Mouse (Mus musculus) Patski (cell line): ENCODE measurements around the gene Kcnk4. TPM values are rescaled to one million over a fixed set of nuclear protein-coding genes. Genes with fewer than 3 reads are reported as not detected.

ENCODE experiments used
- ATAC-seq: fragments of 100-300 bp; one replicate; pipeline ENCODE4 v1.8.0; 2021
- CTCF ChIA-PET: fragments of 350-600 bp; sonication (Branson Sonifier 250); formaldehyde crosslinking; loops from one replicate; lab custom pipeline; 2022; ENCODE audit warnings: inconsistent platforms; lab: Charles Lee
- POLR2A ChIA-PET: fragments of 350-600 bp; sonication (Branson Sonifier 250); formaldehyde crosslinking; loops from one replicate; lab custom pipeline; 2022; ENCODE audit warnings: antibody characterized with exemption, inconsistent platforms; lab: Charles Lee
- DNase-seq: peaks from one replicate; pipeline ENCODE4 v3.0.0-alpha.2; 2011; ENCODE audit warnings: low read depth, low spot score
- H3K27me3 ChIP-seq: fragments of 371-371 bp; one replicate; pipeline ENCODE4 v1.5.1; 2021
- CTCF ChIP-seq: fragments of 100-300 bp; IDR thresholded peaks from one replicate; pipeline ENCODE4 v1.5.1; 2021
- in situ Hi-C: fragments of 300-500 bp; cut with MboI; formaldehyde crosslinking; loops from 3 replicates; pipeline ENCODE4 v1.11.1; 2018; ENCODE audit warnings: low pct_unique_long_range_greater_than_20kb, mixed read lengths
- polyA plus RNA-seq: library from polyadenylated mRNA; unstranded; gene quantifications from one replicate; pipeline ENCODE4 v1.2.3, GENCODE M21; 2021

Kcnk4 gene
- 7.6 TPM for polyA plus RNA-seq

GRCm38 (mm10) chr19:6934195-6934977, at the start of gene Kcnk4:
Gene Kcnk4 (minus strand): TSS chr19:6934515.
- in situ Hi-C loops = no loop called here
- H3K27me3 ChIP-seq = no peaks in the 10 kb centered on the region

DNA sequence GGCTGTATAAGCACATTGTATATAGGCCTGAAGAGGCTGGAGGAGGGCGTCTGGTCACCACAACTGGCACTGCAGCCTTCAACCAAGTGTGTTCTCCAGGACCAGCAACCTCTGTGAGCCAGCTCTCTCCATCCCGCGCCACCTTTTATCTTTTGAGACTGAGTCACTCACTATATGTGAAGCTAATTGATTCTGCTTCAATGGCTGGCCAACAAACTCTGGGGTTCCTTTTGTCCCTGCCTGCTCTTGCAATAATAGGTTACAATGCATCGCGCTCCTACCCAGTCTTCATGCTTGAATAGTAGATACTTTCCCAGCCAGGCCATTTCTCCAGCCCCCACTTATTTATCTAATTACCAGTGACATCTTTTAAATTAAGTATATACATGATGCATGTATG, 49.3 kb upstream of the Kcnk4 start:
- in situ Hi-C loops = no loop called here
- TF ChIP-seq CTCF = no peak
- ChIA-PET POLR2A (no interaction called here), CTCF (no interaction called here)
- ATAC-seq (no peak), DNase-seq (no peak)
- no peaks in the 10 kb centered on the region for H3K27me3 ChIP-seq

More at GRCm38 (mm10) chr19:6934195-6934977, at the start of gene Kcnk4:
- no peak for TF ChIP-seq CTCF
- no peak for ATAC-seq
- ChIA-PET CTCF (interaction anchor here (1.1 kb wide), 1 partner anchor 10 kb away, joined by 3 read pairs; no protein-coding TSS in a partner anchor), POLR2A (interaction anchor here (0.8 kb wide), 2 partner anchors 8 to 13 kb away, joined by 3 to 4 read pairs; partner anchors contain the start of genes Bad, Esrra and Gpr137)
- no peak for DNase-seq

- H3K27me3 ChIP-seq = no peaks in the 10 kb centered on the region
- in situ Hi-C loops = no loop called here
- ChIA-PET POLR2A (interaction anchor here (1.0 to 2.0 kb wide), 4 partner anchors 10 to 29 kb away, joined by 3 to 8 read pairs (median 4); partner anchors contain the start of genes Nudt22 and Trpt1), CTCF (interaction anchor here (1.1 to 1.7 kb wide), 2 partner anchors 9 to 39 kb away, joined by 3 to 4 read pairs; no protein-coding TSS in a partner anchor)
- no peak for TF ChIP-seq CTCF
- no peak for DNase-seq
- ATAC-seq = no peak
Observed at GRCm38 (mm10) chr19:6981465-6981864, 47.1 kb upstream of the Kcnk4 start.

DNA sequence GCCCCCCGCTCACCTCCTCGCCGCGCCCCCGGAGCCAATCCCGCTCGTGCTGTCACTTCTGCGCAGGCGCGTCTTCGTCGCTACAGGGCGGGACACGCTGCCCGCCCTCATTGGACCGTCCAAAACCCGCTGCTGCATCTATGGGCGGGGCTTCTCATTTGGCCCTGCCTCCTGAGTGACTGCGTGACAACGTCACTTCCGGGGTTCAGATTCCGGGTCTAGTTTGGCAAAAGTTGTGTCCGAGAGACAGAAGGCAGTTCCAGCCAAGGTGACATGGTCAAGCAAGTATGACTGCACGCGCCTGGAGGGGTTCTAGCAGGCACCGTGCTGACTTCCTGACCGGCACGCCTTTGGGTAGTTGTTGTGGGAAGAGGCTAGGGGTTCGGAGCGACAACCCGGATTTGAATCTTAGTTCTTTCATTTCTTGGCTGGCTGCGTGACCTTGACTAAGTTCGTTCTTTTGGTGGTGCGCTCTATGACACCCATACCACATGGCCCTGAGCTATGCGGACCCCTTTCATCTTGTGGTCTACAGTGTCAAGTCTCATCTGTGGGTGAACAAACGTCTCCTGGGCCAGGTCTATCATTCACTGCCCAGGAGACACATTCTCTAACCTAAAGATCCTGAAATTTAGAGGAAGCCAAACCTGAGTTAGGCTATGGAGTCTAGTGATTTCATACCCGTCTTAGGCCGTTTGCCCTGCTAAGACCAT, 46.2 kb upstream of the Kcnk4 start, which contains the start of gene Fkbp2:
Fkbp2 (minus strand) TSS at position 121 of the 713 bp plus-strand sequence.
- DNase-seq (peak; percentile 94), ATAC-seq (peak; percentile 58)
- ChIA-PET POLR2A (interaction anchor here (1.0 to 2.0 kb wide), 5 partner anchors 11 to 38 kb away, joined by 3 to 8 read pairs (median 3); partner anchors contain the start of genes Gpr137, Nudt22 and Trpt1), CTCF (interaction anchor here (0.8 to 5.5 kb wide), 15 partner anchors 8 to 74 kb away, joined by 3 to 36 read pairs (median 5); partner anchors contain the start of genes Catsperz, Dnajc4, Esrra and Nudt22)
- no peaks in the 10 kb centered on the region for H3K27me3 ChIP-seq
- TF ChIP-seq CTCF = no peak
- in situ Hi-C loops = no loop called here

DNA sequence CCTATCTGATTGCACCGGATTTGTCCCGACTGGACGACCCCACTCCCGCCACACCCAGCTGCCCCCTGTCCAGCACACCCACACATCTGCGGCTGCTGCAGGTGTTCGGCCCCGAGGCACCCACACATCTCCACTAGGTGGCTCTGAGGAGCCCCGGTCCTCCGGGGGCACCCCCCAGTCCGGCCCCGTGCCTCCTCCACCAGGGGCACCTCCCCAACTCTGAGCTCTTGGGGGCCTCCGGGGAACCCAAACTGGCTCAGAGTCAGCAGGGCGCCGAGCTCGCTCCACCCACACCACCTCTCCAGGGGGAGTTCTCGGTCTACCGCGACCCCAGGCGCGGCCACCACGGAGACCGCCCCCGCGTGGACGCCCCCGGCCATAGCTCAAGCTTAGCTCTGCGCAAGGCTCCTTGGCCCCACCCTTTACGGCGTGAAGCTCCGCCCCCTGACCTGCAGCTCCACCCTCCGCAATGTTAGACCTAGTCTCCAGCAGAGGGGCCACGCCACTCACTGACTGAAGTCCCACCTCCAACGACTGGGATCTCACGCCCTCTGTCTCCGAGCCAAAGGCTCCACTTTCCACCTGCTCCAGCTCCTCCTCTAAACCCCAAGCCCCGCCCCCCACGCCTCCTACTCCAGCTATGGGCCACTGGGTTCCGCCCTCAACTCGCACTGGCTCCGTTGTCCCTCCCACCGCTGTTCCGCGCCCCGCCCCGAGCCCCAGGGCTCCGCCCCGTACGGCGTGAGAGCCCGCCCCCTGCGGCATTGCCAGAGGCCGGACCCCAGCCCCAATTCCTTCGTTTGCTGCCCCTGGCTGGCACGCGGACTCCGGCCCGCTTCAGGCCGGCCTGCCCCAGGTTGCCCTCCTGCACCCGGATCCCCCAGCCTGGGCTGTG, 45.4 kb upstream of the Kcnk4 start:
- H3K27me3 ChIP-seq = no peaks in the 10 kb centered on the region
- no peak for TF ChIP-seq CTCF
- POLR2A ChIA-PET = interaction anchor here (1.2 to 7.0 kb wide), 4 partner anchors 16 to 57 kb away, joined by 3 to 44 read pairs (median 5); partner anchors contain the start of genes Gpr137, Nudt22 and Trpt1
- DNase-seq (peak; percentile 97), ATAC-seq (peak; percentile 82)
- in situ Hi-C loops = loop anchor here (5.0 kb wide), 1 partner anchor 57 kb away; the partner anchor contains the start of gene Esrra
- CTCF ChIA-PET = interaction anchor here (0.7 to 5.5 kb wide), 23 partner anchors 8 to 155 kb away, joined by 3 to 36 read pairs (median 5); partner anchors contain the start of genes Catsperz, Dnajc4, Esrra and Nudt22

DNA sequence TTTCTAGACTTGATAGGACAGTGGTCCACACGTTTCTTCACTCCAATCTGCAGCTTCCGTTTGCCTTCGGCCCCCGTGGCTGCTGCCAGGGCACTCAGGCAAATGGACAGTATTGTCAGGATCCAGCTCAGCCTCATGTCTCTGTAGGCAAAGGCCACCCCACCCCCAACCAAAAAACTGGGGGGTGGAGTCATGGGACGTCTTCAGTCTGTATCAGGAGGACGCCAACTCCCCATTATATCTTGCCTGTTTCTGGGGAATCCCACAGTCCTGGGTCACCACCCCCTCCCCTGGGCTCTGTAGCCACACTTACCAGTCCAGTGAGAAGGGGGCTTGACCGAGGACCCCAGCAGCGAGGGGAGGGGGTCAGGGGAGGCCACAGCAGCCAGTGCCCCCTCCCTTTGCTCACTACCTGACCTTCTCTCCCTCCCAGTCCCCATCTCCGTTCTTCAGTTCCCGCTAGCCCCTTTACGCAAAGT, 44.7 kb upstream of the Kcnk4 start:
- in situ Hi-C loops = loop anchor here (5.0 kb wide), 1 partner anchor 57 kb away; the partner anchor contains the start of gene Esrra
- CTCF ChIA-PET = interaction anchor here (0.8 to 5.5 kb wide), 20 partner anchors 7 to 155 kb away, joined by 3 to 36 read pairs (median 4); partner anchors contain the start of genes Catsperz, Dnajc4, Esrra and Nudt22
- no peaks in the 10 kb centered on the region for H3K27me3 ChIP-seq
- ATAC-seq (no peak), DNase-seq (no peak)
- no peak for TF ChIP-seq CTCF
- POLR2A ChIA-PET = interaction anchor here (1.3 to 7.0 kb wide), 3 partner anchors 17 to 56 kb away, joined by 4 to 44 read pairs (median 6); partner anchors contain the start of genes Nudt22 and Trpt1

- ChIA-PET POLR2A (interaction anchor here (0.7 to 7.0 kb wide), 6 partner anchors 17 to 105 kb away, joined by 3 to 44 read pairs (median 4); partner anchors contain the start of genes Bad, Gpr137, Nudt22 and Trpt1), CTCF (interaction anchor here (1.0 to 5.5 kb wide), 7 partner anchors 8 to 55 kb away, joined by 3 to 36 read pairs (median 9); partner anchors contain the start of genes Catsperz, Dnajc4, Esrra and Nudt22)
- no peaks in the 10 kb centered on the region for H3K27me3 ChIP-seq
- no peak for TF ChIP-seq CTCF
- no peak for ATAC-seq
- in situ Hi-C loops = loop anchor here (5.0 kb wide), 1 partner anchor 56 kb away; the partner anchor contains the start of gene Esrra
- no peak for DNase-seq
Observed at GRCm38 (mm10) chr19:6978639-6978974, 44.3 kb upstream of the Kcnk4 start.

GRCm38 (mm10) chr19:6977759-6978638, 43.7 kb upstream of the Kcnk4 start:
- no peak for ATAC-seq
- no peak for TF ChIP-seq CTCF
- POLR2A ChIA-PET = interaction anchor here (0.7 to 7.0 kb wide), 6 partner anchors 17 to 105 kb away, joined by 3 to 44 read pairs (median 4); partner anchors contain the start of genes Bad, Gpr137, Nudt22 and Trpt1
- in situ Hi-C loops = loop anchor here (5.0 kb wide), 1 partner anchor 56 kb away; the partner anchor contains the start of gene Esrra
- H3K27me3 ChIP-seq = no peaks in the 10 kb centered on the region
- no peak for DNase-seq
- CTCF ChIA-PET = interaction anchor here (1.0 to 5.5 kb wide), 7 partner anchors 8 to 55 kb away, joined by 3 to 36 read pairs (median 9); partner anchors contain the start of genes Catsperz, Dnajc4, Esrra and Nudt22
